Mouse (Mus musculus) lung, postnatal 14 days (tissue): ENCODE data around the gene Etv6.

ENCODE experiments used
- DNase-seq: peaks from one replicate; pipeline ENCODE4 v3.0.0; 2021

Etv6 gene

DNA sequence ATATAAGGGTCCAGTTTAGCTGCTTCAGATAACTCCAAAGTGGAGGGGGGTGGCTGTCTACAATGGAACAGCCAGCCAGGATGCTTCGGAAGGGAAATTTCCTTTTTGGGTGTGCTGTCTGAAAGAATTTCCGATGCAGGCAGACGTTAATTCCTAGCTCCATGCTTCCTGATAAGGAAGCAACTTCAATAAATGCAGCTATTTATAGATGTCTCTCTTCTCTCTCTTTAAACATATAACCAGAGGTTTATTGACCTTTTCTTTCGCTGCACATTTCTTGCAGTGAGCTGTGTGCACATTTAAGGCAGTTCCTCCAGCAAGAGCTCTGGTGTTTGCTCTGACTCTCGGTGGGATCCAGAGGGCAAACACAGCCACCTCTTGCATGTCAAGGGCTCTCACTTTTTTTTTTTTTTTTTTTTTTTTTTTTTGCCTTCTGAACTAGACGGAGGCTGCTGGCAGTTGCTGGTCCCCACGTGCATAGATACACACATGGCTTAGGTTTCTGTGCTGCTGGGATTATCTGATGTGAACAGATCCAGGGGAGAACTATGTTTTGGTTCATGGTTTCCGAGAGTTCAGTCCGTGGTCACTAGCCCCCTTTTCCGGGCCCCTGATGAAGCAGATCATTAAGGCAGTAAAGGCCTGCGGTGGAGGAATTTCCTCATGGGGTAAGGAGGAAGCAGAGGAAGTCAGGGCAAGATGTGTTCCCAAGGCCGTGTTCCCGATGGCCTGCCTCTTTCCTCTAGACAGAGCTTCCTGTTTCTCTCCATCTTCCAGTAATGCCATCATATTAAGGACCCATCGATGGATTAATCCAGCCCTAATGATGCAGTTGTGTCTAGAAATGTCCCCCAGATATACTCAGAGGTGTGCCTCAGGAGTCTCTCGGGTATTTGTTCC is 109.0 kb downstream of the Etv6 start:
- no peak for DNase-seq

DNA sequence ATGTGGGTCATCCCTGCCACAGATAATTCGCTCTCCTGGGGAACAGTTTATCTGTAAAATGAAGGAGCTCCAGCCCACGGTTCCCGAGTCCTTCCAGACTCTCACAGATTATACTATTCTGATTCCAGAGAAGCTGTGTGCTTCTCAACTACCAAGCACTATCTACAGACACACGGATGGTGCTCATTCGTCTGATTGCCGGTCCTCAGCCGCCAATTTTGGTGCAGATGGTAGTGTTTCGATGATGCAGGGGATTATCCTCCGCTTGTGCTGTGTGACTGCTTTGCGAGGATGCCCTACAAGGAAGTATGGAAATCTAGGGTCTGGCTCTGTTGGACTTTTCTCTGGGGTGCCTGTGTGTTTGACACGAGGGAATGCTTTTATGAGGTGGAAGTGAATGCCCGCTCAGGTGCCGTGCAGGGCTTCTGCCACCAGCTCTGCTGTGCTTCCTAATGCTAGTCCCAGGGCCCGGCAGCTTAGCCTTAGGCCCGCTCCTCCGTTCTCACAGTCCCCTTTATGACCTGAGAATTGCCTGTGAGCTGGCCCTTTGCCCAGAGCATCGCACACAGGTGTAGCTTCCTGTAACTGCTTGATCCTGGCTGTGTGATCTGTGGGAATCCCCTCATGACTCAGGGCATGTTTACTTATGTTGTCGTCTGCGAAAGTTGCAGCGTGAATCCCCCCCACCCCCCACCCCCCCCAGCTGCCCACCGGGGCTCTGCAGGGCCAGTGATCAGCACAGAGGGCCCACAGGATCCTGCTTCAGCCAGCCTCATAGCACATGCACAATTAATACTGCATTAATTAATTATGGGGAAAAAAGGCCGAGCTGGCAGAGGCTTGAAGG is 112.3 kb downstream of the Etv6 start:
- no peak for DNase-seq

DNA sequence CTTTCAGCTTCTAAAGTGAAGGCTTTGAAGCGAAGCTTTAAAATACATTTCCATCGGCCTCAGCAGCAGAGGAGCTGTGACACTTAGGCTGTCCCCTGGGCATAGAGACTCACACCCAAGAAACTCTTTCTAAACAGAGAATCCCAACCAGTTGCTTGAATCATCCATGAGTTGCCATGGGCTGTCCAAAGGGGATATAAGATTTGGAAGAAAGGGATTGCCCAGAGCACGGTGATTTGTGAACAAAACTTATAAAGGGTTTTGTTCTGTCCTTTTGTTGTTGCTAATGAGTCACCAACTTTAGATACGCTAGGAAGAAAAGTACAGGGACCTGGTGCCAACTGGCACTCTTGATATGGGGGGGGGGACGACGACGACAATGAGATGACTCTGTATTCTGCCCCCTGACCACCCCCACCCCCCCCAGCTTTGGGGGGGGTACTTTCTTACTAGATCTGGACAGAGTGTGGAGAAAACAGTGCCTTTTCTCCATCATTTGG is 113.0 kb downstream of the Etv6 start:
- DNase-seq, result no peak

DNA sequence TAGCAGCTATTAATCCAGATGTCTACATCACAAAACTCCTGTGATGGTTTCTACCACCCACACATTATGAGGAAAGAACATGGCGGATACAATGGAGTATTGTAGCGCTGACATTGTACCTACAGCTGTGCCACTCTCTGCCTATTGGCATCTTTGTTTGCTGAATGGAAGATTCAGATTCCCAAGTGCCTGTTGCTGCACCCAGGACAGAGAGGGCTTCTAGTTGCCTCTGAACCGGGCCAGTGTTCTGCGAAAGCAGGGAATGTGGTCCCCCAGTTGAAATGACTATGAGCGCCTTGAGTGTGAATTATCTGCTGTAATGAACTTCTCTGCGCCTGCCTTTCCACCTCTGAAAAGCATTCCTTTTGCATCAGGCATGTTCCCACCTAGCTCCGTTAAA is 114.1 kb downstream of the Etv6 start:
- DNase-seq, result no peak

DNA sequence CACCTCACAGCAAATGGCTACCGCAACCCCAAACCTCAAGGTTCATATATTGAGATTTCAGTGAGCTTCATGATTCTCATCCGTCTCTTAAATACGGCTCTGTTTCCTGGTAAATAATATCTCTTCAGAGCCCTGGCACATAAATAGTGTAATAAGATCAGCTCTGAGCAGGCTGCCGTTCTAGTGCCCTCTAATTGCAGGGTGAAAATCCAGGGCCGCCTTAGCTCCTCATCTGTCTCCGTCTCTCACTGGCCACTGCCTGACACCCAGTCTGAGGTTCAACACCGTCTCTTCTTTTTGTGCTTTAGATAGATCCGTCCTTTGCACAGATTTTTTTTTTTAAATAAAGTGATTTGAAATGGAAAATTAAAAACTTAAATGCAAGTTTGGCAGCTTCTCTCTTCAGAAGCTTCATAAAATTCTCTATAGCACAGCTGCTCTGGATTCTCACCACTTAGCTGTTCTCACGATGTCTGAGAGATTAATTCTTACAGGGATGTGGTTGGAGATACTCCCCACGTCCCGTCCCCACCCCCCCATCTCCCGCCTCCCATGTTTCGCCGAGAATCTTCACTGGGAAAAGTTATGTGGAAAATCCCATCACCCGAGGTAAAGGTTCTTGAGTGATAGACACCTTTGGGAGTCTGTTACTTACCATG is 115.7 kb downstream of the Etv6 start:
- no peak for DNase-seq

- DNase-seq, result peak; percentile 58
Measured at GRCm38 (mm10) chr6:134151853-134152505, 116.5 kb downstream of the Etv6 start.

- no peak for DNase-seq
Measured at GRCm38 (mm10) chr6:134152539-134152938, 117.0 kb downstream of the Etv6 start.

DNA sequence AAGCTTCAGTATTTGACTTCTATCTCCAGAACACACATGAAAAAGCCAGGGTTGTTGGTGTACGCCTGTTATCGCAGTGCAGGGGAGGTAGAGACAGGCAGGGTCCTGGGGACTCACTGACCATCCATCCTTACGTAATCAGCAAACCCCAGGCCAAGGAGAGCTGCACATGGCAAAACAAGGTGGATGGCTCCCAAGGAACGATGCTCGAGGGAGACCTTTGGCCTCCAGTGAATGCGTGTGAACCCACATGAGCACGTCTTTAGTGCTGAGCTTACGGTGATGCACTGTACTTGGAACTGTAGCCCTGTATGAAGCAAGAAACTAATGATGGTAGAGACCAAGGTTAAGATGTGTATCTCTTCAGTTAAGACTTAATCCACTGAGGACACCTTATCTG is 119.2 kb downstream of the Etv6 start:
- no peak for DNase-seq

GRCm38 (mm10) chr6:134155900-134156623 is 120.6 kb downstream of the Etv6 start:
- DNase-seq, result no peak

DNA sequence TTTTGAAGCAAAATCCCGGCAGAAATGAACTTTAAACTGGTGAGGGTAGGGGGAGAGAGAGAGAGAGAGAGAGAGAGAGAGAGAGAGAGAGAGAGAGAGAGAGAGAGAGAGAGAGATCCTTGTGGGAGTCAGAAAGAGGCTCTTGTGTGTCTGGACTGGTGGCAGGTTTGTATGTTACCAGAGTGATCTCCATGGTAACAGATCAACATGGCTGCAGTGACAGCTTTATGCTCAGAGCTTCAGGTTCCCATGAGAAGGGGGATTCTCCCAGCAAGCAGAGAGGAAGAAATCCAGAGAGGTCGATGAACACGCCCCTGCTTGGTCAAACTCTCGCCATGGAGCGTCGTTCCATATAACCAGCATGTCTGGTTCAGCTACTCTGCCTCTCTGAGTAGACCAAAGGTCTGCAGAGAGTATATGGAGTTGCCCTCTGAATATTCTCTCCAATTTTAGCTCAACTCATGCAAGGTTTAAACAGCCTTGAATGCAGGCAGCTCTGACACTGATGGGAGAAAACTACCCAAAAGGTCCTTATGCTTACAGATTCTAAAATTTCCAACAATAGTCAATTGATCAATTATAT is 122.1 kb downstream of the Etv6 start:
- DNase-seq, result no peak

- DNase-seq, result no peak
Measured at GRCm38 (mm10) chr6:134158201-134158600, 122.7 kb downstream of the Etv6 start.

- no peak for DNase-seq
Measured at GRCm38 (mm10) chr6:134159672-134160071, 124.2 kb downstream of the Etv6 start.

- no peak for DNase-seq
Measured at GRCm38 (mm10) chr6:134161040-134161439, 125.5 kb downstream of the Etv6 start.

DNA sequence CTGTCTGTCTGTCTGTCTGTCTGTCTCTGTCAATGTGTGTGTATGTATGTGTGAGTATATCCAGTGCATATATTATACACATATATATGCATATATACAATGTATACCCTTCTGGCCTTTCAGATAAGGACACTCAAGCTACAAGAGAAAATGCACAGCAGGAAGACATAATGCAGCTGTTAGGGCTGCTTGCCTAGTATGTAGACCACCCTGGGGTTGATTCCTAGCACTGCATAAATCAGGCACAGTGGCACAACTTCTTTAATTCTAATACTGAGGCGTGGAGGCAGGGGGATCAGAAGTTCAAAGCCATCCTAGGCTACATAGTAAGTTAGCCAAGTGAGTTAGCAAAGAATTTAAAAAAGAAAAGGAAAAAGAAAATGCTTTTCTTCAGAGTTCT is 127.8 kb downstream of the Etv6 start:
- no peak for DNase-seq

GRCm38 (mm10) chr6:134164356-134164755 is 128.9 kb downstream of the Etv6 start:
- DNase-seq, result no peak

DNA sequence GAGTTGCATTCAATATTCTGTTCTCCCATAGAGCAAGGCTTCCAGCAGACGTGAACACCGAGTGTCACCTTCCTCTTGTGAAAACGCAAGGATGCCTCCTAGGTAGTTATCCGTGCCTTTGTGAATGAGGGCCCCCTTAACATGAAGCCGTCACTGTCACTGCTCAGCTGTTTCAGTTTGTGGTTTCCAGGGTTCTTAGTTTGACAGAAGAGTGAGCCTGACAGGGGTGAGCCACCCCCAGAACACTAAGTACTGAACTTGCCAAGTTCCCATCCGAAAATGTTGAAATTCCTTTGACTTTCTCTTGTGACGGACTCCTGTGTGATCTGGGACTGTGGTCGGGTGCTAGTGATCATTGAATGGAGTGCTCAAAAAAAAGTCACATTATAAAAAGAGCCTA is 129.5 kb downstream of the Etv6 start:
- no peak for DNase-seq

DNA sequence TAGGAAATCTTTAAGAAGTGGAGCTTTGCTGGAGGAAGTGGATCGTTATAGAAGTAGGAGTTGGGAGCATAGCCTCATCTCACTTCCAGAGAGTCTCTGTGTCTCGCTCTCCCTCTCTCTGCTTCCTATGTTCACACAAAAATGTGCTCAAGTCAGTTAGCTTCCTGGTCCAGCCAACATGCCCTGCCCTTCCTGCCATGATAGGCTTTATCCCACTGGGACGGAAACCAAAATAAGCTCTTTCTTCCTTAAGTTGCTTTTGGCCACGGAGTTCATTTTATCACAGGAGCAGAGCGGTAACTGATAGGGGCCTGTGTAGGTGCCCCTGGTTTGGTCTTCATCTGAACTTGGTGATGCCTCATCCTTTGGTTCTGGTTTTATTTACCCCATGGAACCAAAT is 132.5 kb downstream of the Etv6 start:
- DNase-seq, result no peak

GRCm38 (mm10) chr6:134168799-134169198 is 133.3 kb downstream of the Etv6 start:
- no peak for DNase-seq

DNA sequence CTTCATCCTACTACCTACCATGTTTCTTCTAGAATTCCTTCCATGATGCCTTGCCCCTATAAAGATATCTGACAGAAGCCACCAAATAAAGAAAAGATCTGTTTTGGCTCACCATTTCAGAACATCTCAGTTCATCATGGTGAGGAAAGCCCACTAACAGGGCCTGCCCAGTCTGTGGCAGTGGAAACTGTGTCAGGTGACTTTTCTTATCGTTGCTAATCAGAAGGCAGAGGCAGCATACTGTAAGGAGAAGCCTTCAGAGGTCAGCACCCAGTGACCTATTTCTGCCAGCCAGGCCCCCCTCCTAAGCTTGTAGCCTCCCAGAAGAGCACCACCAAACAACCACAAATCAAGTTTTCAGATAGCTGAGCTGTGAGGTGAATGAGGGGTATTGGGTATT is 135.7 kb downstream of the Etv6 start:
- DNase-seq, result no peak

DNA sequence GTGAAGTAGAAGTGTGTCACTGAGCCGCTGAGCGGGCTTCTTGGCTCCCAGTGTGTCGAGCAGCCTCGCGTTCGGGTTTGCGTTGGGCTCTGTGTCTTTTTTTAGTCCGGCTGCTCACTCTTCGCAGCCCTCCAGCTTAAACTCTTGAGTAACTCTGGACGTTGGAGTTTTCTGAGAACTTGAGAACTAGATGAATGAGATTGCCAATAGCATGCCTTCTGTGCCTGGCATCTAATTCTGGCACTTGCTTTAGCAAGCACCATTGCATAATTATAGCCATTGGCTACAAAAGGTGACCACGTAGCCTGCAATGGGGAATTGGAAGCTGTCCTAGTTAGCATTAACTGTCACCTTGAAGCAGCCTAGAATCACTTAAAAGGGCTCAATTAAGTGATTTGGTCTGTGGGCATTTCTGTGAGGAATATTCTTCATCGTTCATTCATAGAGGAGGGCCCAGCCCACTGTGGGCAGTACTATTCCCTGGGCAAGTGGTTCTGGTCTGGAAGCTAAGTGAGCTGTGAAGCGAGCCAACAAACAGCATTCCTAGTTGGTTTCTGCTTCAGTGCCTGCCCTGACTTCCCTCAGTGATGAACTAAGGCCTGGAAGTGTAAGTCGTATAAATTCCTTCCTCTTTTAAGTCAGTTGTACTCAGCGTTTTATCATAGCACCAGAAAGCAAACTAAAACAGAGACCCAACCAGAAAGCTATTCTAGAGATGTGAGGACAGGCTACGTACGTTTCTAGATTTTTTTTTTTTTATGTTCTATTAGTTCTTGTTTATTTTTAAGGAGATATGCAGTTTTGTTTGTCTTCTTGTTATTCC is 136.6 kb downstream of the Etv6 start:
- no peak for DNase-seq

DNA sequence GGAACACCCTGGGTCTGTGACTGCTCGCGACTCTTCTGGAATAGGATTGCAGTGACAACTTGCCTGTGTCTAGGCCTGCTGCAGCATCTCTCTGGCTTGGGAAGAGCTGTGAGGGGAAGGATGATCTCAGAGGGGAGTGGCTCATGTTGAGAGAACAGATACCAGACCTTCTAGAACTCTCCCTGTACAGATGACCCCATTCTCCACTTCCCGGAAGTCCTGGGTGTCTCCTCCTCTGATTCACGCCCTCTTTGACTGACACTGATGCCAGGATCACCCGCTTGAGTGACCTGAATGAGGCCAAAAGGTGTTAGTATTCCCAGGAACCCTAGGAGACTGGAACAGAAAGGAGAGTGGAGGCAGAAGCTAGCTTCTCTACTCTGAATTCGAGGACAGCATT is 137.9 kb downstream of the Etv6 start:
- DNase-seq, result no peak
